Mouse (Mus musculus) gastrocnemius, postnatal 14 days (tissue): ENCODE measurements around the gene Rab5c. TPM values are rescaled to one million over a fixed set of nuclear protein-coding genes. Genes with fewer than 3 reads are reported as not detected.
A peak's percentile ranks its signal among the peaks of the same experiment; 100 is the strongest.

Experiments used
- DNase-seq: peaks from one replicate; pipeline ENCODE4 v3.0.0; 2021; ENCODE audit warnings: mixed read lengths
- intact Hi-C: fragments of 180-260 bp; cut with DNase I; formaldehyde crosslinking; loops from one replicate; pipeline ENCODE4 v1.15.1; 2025; ENCODE audit warnings: low total_unique reads
- total RNA-seq, 2 experiments: library from RNA; stranded (reverse); gene quantifications; 2 replicates each; pipeline ENCODE4 v1.2.3; 2021

Rab5c gene
- total RNA-seq, 2 experiments from 2014 or later = 49.1 to 49.4 TPM

DNA sequence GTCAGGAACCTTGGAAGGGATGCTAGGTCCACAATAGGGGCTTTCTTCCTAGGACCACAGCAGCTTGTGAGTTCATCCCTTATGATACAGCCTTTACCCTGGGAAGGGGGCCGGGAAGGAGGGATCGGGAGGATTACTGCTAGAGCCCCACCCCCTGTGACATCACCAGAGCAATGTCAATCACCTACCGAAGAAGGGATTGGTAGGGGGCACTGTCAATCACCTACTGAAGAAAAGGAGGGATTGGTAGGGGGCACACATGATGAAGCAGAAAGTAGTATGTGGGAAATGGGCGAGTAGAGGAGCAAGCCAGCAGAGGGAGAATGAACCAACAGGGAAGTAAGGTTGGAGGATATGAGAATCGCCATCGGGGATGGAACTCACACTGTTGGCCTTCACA is 18.5 kb upstream of the Rab5c start:
- intact Hi-C loops = no loop called here
- no peak for DNase-seq

- DNase-seq = no peak
- intact Hi-C loops = no loop called here
Observed at GRCm38 (mm10) chr11:100754693-100755057, 16.7 kb upstream of the Rab5c start.

DNA sequence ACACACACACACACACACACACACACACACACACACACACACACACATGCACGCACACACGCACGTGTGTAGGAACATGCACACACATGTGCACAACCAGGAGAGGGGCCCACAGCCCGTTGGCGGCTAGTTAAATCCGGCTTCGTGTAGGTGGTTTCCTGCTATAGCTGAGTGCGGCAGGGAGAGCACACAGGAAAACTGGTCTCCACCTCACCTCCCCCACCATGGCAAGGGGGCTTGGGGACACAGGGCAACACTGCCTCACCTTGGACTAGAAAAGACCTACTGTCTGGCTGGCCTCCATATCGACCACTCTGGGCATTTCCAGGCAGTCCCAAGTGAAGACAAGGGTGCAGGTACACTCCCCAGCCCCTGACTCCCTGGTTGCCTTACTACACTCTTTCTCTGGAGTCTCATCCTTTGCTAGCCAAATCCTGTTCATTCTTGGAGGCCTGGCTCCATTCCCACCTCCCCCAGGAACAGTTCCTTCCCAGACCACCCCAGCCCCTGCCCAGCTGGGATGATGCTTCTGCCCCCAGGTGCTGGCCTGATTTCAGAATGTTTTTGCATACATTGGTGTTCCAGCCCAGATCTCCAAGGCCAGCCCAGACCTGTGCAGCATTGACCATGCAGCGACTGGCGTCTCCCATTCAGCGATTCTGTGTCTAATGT is 16.1 kb upstream of the Rab5c start:
- intact Hi-C loops = no loop called here
- no peak for DNase-seq

GRCm38 (mm10) chr11:100752294-100752693 is 14.3 kb upstream of the Rab5c start:
- intact Hi-C loops = no loop called here
- no peak for DNase-seq

DNA sequence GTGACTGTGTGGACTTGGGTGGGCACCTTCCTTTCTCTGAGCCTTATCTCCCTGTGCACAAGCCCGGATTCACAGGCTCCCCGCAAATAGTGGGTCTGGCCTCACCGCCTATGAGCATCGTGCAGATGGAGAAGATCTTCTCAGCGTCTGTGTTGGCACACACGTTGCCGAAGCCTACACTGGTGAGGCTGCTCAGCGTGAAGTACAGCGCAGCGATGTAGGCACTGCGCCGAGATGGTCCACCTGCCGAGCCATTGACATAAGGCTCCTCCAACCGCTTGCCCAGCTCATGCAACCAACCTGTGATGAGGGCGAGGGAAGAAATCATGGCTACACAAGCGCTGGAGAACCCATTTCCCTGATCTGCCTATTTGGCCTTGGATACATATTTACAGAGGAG is 12.1 kb upstream of the Rab5c start:
- intact Hi-C loops = no loop called here
- no peak for DNase-seq

GRCm38 (mm10) chr11:100749469-100749868 is 11.5 kb upstream of the Rab5c start:
- intact Hi-C loops = loop anchor here (10.0 kb wide), 1 partner anchor 205 kb away; no protein-coding TSS in a partner anchor
- DNase-seq = no peak

DNA sequence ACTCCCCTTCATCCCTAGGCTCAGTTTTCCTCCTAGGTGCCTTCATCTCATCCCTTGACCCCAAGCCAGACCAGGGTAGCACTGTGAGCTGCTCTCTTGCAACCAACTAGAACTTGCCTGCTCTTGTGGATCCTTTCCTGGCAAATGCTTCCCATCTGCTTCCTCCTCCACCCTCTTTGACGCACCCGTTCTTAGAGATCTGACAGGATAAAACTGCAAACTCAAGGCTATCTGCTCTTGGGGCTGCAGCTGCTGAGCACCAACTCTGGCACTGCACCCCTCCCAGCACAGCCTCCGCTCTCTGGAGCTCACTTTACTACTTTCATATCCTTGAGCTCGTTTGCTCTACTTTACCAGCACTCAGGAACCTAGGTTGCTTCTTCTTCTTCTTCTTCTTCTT is 10.6 kb upstream of the Rab5c start:
- intact Hi-C loops = loop anchor here (10.0 kb wide), 1 partner anchor 206 kb away; no protein-coding TSS in a partner anchor
- DNase-seq = no peak

GRCm38 (mm10) chr11:100747114-100747513 is 9.1 kb upstream of the Rab5c start:
- intact Hi-C loops = loop anchor here (10.0 kb wide), 1 partner anchor 208 kb away; no protein-coding TSS in a partner anchor
- DNase-seq = no peak

- DNase-seq = no peak
- intact Hi-C loops = loop anchor here (10.0 kb wide), 1 partner anchor 208 kb away; no protein-coding TSS in a partner anchor
Observed at GRCm38 (mm10) chr11:100746546-100746945, 8.5 kb upstream of the Rab5c start.

DNA sequence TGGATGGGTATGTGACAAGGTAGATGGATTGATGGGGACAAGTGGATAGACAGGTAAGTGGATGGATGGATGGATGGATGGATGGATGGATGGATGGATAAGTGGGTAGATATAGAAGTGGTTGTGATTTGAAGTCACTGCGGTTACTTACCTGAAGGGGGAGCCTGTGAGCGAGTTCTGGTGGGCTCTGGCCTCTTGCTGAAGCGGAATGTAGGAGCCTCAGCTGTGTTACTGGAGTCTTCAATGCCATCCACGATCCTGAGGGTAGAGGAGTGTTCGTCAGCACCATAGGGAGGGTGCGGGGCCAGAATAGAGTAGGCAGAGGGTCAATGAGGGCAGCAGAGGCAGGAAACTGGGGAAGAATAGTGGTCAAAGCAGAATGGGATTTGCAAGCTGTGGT is 7.1 kb upstream of the Rab5c start:
- intact Hi-C loops = loop anchor here (10.0 kb wide), 1 partner anchor 210 kb away; no protein-coding TSS in a partner anchor
- no peak for DNase-seq

- intact Hi-C loops = loop anchor here (10.0 kb wide), 1 partner anchor 213 kb away; no protein-coding TSS in a partner anchor
- peak; percentile 82 for DNase-seq
Observed at GRCm38 (mm10) chr11:100741348-100741747, 3.3 kb upstream of the Rab5c start.

GRCm38 (mm10) chr11:100738749-100739148 is 734 bp upstream of the Rab5c start:
- no peak for DNase-seq

GRCm38 (mm10) chr11:100737105-100737733 is 796 bp downstream of the Rab5c start:
- no peak for DNase-seq
- intact Hi-C loops = no loop called here

More at GRCm38 (mm10) chr11:100738749-100739148, 734 bp upstream of the Rab5c start:
- intact Hi-C loops = no loop called here

- intact Hi-C loops = no loop called here
- no peak for DNase-seq
Observed at GRCm38 (mm10) chr11:100736746-100737080, 1.3 kb downstream of the Rab5c start.

GRCm38 (mm10) chr11:100735954-100736745 is 1.9 kb downstream of the Rab5c start:
- DNase-seq = no peak
- intact Hi-C loops = no loop called here

DNA sequence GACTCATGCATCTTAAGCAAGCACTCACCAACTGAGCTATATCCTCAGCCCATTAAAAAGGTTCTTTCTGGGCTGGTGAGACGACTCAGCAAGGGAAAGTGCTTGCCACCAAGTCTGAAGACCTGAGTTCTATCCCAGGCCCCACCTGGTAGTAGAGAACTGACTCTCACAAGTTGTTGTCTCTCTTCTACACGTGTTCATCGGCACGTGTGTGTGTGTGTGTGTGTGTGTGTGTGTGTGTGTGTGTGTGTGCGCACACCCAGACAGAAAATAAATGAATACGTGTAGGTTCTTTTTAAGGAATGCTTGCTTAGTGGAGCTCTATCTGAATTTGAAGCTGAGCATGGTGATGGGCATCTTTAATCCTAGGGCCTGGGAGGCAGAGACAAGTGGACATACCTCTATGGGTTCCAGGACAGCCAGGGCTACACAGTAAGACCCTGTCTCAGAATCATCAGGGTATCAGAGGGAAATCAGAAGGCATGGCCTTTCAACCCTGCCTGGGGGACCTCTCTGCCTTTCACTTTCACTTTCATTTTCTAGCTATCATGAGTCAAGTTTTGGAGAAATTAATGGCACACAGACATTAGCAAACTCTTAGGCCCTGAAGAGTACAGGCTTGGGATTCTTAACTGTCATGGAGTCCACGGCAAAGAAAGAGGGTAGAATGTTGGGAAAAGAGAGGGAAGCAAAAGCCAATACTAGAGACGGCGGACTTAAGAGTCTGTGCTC is 2.7 kb downstream of the Rab5c start:
- DNase-seq = no peak
- intact Hi-C loops = no loop called here

DNA sequence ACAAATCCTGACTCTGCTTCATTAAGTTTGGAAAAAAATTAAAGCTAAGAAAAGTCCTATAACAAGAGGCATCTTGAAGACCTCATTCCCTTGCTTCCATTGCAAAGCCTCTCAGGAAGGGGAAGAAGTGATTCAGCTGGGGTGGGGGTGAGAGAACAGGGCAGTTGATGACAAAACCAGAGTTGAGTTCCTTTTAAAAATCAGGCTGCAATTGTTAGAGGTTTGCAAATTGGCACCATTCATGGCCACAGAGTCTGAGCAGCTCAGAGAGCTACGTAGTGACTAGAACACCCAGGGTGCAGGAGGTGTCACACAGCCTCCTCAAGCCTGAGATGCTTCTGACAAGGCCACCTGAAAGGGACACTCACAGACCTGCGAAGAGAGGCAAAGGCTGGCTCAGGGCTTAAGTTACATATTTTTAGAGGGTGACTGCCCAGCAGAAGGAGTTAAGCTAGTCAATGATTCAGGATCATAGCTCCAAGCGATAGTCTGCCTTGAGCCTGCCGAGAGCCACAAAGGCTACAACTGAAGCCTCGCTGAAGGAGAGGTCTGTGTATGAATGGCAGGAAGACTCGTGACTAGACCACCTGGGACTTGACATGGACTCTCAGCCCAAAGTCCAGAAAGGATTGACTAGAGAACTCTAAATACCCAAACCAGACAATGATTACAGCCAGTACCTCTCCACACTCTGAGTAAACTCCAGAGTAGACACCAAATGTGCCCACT is 7.4 kb downstream of the Rab5c start:
- intact Hi-C loops = no loop called here
- no peak for DNase-seq

GRCm38 (mm10) chr11:100729976-100730375 is 8.0 kb downstream of the Rab5c start:
- no peak for DNase-seq
- intact Hi-C loops = no loop called here

DNA sequence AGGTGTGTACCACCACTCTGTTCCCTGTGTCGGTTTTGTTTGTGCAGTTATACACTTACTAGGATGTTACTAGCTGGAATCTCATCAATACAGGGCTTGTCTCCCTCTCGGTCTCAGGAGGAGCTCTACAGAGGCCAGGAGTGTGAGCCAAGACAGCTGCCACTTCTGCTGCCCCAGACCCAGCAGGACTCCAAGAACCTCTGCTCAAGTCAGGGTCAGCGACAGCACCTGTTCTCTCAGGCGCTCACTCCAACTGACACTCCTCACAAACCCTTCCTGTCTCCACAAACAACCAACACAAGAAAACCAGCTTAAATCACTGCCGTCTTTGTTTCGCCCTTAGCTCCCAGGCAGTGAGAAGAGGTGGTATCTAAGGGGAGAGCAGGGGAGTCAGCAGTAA is 9.4 kb downstream of the Rab5c start:
- intact Hi-C loops = no loop called here

More for the DNA sequence above, 9.4 kb downstream of the Rab5c start:
- no peak for DNase-seq
